Mouse (Mus musculus) ovary, adult 10 weeks (tissue): ENCODE measurements around the gene Pigk. TPM values are rescaled to one million over a fixed set of nuclear protein-coding genes. Genes with fewer than 3 reads are reported as not detected.

Experiments used
- polyA plus RNA-seq: library from polyadenylated mRNA; stranded (reverse); fragments of 350-450 nt; fragmentation: Illumina TruSeq; extraction: RNeasy Lipid Tissue Mini Kit (QIAGEN cat#74804); gene quantifications from one replicate; pipeline ENCODE4 v1.2.3, GENCODE M21; 2014

Gene Pigk
- polyA plus RNA-seq = 114 TPM

DNA sequence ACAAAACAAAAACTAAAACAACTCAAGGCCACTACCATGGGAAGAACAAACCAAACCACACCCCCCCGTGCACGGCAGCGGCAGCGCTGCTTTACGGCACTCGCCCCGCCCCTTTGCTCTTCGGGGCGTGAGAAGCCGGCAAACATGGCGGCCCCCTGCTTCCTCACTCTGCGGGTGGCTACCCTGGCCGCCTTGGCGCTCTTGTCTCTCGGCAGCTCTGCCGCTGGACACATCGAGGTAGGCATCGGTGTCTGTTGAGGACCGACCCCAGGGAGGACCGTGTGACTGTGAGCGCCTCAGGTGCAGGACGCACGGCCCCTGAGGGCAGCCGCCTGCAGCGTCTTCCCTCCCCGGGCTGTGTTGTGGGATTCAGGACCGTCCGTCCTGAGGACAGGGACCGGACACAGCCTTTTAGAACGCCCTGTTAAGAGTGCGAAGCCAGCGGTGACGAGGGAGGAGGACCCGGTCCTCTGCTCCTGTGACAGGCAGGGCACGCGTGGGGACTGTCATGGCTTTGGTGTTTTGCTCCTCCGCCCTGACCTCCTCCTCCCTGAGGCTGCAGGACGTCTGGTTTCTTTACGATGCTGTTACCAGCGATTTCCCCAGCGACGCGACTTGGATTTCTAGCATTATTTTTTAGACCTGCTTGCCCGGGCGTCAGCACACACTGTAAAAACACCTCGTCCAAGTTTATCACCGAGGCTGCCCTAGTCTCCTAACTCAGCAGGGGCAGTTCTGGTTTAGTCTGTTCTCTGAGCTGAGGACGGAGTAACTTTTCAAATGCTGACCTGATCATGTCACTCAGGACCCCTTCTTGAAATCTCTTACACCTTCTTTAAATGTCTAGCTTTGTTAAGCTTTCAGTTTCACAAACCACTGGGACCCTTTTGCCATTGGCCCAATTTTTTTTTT lies at the start of gene Pigk:
Pigk (plus strand) TSS at position 110 of the 912 bp plus-strand sequence.

GRCm38 (mm10) chr3:152668239-152668638 lies 45.7 kb upstream of the Pigk start, which contains the start of gene Ak5:
Gene Ak5, minus strand, starts transcription at chr3:152668360.

DNA sequence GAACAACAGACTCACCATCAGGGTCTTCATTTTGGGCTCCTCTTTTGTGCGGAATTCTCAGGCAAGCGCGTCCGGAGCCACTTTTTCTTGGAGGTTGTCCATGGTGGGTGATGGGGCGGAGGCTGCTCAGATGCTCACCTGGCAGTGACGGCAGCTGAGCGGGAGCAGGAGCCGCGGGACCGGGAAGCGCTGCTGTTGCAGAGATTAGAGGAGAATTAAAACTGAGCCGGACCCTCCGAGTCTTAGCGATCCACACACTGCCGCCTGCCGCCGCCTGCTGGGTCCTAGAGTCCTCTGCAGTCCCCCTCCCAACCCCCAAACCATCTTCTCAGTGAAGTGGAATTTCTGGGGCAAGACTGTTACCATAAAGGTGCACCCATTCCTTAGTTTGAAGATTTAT lies 268.1 kb downstream of the Pigk start, which contains the start of gene St6galnac5:
St6galnac5 (minus strand) TSS at position 259 of the 400 bp plus-strand sequence.

Other genes with a start within 250 kb of the Pigk start
- gene Ak5, start 45.7 kb upstream of the Pigk start, polyA plus RNA-seq = 0.48 TPM